Mouse (Mus musculus): ENCODE data around the gene Arid3c.
"Not testable (repeated sequence)": the region's sequence is repeated elsewhere in the genome, so short reads cannot be mapped to it uniquely, and the experiment has no call there.

Gene Arid3c

DNA sequence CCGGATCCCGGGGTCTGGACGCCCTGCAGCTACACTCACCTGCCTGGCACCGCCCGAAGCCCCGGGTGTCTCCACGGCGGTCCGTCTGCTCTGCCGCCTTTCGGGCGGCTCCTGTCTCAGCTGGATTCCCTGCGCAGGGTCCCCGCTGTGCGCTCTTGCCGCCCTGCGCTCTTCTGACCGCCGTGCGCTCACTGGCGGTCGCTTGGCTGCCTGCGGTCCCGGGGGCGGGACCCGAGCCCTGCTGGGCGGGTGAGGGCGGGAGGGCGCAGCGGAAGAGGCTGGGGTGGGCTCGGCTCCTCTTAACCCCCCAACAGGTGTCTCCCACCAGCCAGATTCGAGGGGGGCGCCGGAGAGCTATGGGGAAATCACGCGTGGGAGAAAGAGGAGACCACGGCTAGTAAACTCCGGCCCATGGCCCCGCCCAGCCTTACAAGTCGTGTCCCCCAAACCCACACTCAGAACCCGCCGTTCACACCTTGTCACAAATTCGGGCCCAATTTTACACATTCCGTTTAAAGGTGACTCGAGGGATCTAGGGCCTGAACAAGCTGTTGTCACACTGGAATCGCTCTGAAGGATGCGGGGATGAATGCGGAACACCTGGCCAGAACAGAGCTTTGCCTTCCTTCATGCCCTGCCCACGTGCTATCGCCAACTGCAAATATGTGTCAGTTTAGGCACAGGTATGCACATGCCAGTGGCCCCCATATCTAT is at the start of gene Arid3c:
Gene Arid3c, minus strand, starts transcription at position 91 of the 714 bp plus-strand sequence.
- no peak for DNase-seq (ENCODE audit: low spot score)

DNA sequence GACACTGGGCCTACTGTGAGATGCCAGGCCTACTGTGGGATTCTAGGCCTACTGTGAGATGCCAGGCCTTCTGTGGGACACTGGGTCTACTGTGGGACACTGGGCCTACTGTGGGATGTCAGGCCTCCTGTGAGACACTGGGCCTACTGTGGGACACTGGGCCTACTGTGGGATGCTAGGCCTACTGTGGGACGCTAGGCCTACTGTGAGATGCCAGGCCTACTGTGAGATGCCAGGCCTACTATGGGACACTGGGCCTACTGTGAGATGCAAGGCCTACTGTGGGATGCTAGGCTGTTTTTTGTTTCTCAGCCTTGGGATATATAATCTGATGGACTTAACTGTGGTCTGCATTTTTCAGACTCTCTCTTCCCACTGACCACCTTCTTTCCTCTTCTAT is 44.9 kb upstream of the Arid3c start:
- not testable (repeated sequence) for DNase-seq (ENCODE audit: low spot score)

DNA sequence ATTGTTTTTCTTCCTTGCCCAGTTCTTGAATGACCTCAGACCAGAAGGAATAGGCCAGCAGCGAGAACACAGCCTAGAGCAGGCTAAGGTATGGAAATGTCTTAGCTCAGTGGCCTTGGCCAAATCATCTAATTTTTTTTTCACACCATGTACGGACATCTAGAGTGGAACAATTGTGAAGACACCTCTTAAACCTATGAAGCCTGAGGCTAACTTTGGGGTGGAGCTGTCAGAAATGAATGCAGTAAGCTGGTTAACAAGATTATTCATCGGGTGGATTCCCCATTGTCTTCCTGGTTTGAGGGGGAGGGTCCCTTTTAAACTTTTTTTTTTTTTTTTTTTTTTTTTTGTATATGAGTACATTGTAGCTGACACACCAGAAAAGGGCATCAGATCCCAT is 43.6 kb upstream of the Arid3c start:
- not testable (repeated sequence) for DNase-seq (ENCODE audit: low spot score)

GRCm38 (mm10) chr4:41774002-41774401 is 43.1 kb upstream of the Arid3c start, which contains the start of gene Ccl27a:
Gene Ccl27a (minus strand): TSS chr4:41774247.
- DNase-seq (ENCODE audit: low spot score) = peak; percentile 89

DNA sequence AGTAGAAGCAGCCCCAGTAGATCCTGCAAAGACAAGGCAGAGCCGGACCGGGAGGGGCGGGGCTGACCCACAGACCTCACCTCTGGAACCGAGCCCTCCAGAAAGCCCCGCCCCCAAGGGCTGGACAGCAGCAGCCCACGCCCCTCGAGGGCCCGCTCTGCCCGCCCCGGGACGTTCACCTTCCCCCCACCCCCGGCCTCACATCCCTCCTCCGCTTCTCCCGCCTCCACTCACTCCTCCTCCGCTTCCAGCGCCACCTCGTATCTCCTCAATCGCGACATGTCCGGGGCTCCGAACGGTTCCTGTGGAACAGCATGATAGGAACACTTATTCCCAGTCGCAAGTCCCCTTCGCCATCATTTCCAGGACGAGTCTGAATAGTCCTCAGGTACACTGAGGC is 42.6 kb upstream of the Arid3c start:
- DNase-seq (ENCODE audit: low spot score) = peak; percentile 76

DNA sequence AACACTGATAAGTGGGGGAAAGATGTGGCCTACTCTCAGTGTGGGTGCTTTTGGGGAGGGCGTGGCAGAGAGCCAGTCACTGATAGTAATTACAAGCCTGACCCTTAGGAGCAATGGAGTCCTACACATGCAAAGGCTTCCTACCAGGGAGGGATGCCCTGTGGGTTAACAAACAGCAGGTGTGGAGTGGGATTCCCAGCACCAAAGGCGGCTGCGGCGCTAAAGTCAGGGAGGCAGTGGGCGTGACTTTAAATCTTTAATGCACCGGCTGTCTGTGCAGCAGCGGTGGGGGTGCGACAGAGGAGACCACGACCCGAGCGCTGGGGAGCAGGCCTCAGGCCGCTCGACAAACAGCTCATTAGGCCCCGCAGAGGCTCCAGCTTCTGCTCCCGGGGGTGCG is 42.0 kb upstream of the Arid3c start:
- DNase-seq (ENCODE audit: low spot score) = not testable (repeated sequence)

DNA sequence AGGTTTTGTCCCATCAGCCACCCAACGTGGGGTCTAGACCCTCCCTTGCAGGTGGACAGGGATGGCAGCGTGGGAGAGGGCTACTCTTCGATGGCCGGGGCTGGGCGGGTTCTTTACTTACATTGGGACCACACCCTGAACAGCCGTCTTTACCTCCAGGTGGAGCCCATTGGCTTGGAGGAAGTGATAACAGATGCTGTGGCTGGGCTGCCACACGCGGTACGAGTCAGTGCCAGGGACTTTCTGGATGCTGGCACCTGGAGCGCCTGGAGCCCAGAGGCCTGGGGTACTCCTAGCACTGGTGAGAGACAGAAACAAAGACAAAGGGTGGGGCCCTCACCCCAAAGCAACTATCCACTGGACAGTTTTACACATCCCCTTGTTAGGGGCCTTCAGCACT is 36.4 kb upstream of the Arid3c start:
- DNase-seq (ENCODE audit: low spot score) = not testable (repeated sequence)

- DNase-seq (ENCODE audit: low spot score) = not testable (repeated sequence)
Measured at GRCm38 (mm10) chr4:41763176-41763575, 32.2 kb upstream of the Arid3c start.

- DNase-seq (ENCODE audit: low spot score) = peak; percentile 31
Measured at GRCm38 (mm10) chr4:41762688-41763114, 31.8 kb upstream of the Arid3c start.

GRCm38 (mm10) chr4:41762099-41762687 is 31.3 kb upstream of the Arid3c start:
- no peak for DNase-seq (ENCODE audit: low spot score)

DNA sequence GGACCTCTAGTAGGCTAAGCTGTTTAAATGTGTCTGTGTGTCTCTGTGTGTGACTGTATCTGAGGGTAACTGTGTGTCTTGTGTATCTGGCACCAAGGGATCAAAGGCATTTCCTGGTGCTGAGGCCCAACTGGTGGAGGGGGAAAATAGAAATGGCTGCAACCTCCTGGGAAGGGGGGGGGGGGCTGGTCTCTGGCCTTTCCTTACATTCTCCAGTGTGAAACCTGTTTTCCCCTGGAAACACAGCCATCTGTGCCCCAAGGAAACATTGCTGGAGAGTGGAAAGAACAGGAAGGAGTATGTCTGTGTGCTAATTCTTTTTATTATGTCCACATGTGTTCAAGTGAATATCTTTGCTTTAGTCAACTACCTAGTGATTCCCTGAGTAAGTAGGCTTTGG is 30.7 kb upstream of the Arid3c start:
- DNase-seq (ENCODE audit: low spot score) = no peak

DNA sequence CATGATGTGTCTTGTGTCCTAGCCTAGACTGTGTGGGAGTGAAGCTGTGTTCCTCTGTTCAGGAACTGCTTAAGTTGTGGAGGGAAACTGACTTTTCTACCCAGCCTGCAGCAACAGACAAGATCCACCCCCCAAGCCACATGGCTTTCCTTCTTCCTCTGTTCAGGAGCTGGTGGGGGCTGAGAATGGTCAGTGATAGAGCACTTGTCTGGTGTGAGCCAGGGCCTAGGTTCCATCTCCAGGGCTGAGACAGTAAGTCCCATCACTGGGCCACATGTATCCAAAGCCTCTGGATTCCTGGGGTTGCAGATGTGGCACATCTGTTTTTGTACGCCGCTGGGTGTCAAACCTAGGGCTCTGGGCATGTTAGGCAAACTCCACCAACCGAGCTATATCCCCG is 30.0 kb upstream of the Arid3c start:
- no peak for DNase-seq (ENCODE audit: low spot score)

- peak; percentile 96 for DNase-seq (ENCODE audit: low spot score)
Measured at GRCm38 (mm10) chr4:41760288-41760721, 29.4 kb upstream of the Arid3c start.

DNA sequence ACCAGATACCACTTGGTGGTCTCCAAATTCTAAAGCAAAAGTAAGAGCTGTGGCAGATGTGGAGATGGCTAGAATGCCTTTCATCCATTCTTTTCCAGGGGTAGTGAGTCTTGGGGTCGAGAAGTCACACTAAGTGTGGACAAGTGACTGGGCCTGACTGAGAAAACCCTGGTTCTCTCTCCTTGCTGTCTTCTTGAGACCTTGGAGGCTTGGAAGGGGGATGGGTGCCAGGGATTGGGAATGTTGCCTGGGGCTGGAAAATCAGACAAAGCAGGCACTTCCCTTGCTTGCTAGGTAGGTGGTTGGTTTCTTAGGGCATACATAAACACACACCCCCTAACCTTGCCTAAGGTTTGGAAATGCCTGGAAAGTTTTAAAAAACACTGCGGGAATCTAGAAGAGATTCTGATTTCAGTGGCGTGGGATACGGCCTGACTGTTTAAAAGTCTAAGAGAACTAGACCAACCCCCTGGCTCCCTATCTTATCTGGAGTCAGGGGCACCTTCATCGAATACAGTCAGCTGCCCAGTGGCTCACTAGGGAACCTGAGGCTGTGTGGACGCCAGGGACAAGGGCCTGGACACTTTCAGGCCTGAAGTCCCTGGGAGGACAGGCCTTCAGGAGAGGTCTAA is 28.8 kb upstream of the Arid3c start:
- DNase-seq (ENCODE audit: low spot score) = no peak

GRCm38 (mm10) chr4:41759206-41759605 is 28.3 kb upstream of the Arid3c start:
- DNase-seq (ENCODE audit: low spot score) = no peak

- DNase-seq (ENCODE audit: low spot score) = no peak
Measured at GRCm38 (mm10) chr4:41758701-41759100, 27.8 kb upstream of the Arid3c start.

DNA sequence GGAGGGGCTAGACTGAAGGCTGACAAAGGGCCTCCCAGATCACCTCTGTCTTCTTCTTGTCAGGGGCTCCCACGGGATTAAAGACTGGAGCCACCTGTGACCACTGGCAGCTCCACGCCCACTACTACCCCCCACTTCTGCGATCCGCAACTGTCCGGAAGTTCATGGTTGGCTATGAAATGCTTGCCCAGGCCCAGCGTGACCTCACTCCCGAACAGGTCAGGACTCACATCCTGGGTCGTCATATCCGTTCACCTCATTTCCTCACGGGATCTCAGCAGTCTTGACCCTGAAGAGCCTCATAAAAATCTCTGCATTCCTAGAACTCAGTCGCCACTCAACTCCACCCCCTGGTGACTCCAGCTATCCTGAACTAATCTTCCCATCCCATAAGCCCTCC is 27.1 kb upstream of the Arid3c start:
- no peak for DNase-seq (ENCODE audit: low spot score)

DNA sequence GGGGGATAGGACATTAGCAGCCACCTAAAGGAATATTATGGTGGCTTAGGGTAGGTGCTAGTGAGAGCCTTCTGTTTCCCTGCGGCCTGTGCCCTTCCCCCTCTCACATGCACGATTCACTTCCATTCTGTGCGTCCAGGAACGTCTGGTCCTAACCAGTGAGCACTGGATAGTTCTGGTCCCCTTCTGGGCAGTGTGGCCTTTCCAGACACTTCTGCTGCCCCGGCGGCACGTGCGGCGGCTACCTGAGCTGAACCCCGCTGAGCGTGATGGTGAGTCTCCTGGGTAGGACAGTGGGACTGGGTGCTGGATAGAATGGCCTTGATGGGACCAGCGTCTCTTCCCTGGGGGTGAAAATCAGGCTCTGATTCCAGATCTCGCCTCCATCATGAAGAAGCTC is 26.4 kb upstream of the Arid3c start:
- DNase-seq (ENCODE audit: low spot score) = no peak

GRCm38 (mm10) chr4:41756440-41756839 is 25.5 kb upstream of the Arid3c start:
- DNase-seq (ENCODE audit: low spot score) = no peak

DNA sequence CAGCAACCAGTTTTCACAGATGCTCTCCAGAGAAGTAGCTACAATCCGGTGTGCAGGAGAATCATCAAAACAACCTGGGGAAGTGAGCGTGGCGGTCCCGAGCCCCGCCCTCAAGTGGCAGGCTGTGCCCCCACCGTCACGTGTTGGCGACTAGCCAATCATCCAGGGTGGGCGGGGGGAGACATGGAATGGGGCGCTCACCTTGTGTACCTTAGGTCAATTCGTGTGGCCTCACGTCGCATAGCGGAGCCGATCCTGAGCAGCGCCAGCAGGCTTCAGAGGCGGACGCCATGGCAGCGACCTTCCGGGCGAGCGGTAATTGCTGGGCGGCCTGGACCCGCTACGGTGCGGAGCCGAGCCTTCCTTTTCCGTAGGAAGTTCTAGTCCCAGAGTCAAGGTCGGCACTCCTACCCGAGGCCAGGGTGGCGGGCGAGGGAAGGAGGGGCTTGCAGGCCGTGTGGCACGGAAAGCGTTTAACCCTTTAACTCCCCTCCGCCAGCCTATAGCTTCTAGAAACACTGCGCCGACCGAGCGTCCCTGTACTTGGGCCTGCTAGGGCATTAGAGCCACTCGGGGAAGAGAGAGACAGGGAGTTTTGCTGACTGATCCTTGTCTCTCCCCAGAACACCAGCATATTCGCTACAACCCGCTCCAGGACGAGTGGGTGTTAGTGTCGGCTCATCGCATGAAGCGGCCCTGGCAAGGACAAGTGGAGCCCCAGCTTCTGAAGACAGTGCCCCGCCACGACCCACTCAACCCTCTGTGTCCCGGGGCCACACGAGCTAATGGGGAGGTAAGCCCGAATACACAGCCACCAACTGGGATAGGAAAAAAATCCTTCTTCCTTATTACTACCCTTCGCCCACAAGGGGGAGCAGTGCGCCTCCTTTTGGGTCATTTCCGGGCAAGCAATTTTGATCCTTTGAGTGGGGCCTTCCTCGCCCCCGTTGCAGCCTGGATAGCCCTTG is 24.7 kb upstream of the Arid3c start, which contains the start of gene Sigmar1:
Gene Sigmar1, minus strand, starts transcription at position 820 of the 968 bp plus-strand sequence.
- DNase-seq (ENCODE audit: low spot score) = peak; percentile 89

- DNase-seq (ENCODE audit: low spot score) = no peak
Measured at GRCm38 (mm10) chr4:41754797-41755337, 23.9 kb upstream of the Arid3c start, which contains the start of gene Galt. Gene Galt (plus strand): TSS chr4:41755228.
